Mouse (Mus musculus): ENCODE measurements at regions not wholly inside any gene's neighbourhood (a gene's known extent, or its start where the extent isn't known, plus 50 kb on each side); places are given as distances from the start of the nearest gene placed in this dataset.

GRCm38 (mm10) chr3:131772593-131772992 lies 208.0 kb downstream of the Papss1 start:
- Histone ChIP-seq H3K27me3 (ENCODE audit: insufficient read depth, poor library complexity, severe bottlenecking) (no peaks in the 10 kb centered on the region), H3K9me3 (no peaks in the 10 kb centered on the region), H3K27ac (no peak overlapping the region), H3K36me3 (no peaks in the 10 kb centered on the region), H3K4me3 (no peak overlapping the region), H3K4me1 (replicated peaks) (no peaks in the 10 kb centered on the region)
- DNase-seq (ENCODE audit: low spot score), result no peak
- WGBS, result 88% methylated on average over 5 of the region's 5 CpGs

GRCm38 (mm10) chr3:131775431-131775830 lies 210.9 kb downstream of the Papss1 start:
- no peak for DNase-seq (ENCODE audit: low spot score)
- H3K4me3 ChIP-seq, result no peak overlapping the region
- H3K27me3 ChIP-seq (ENCODE audit: insufficient read depth, poor library complexity, severe bottlenecking), result no peaks in the 10 kb centered on the region
- H3K9me3 ChIP-seq, result no peaks in the 10 kb centered on the region
- H3K27ac ChIP-seq, result no peak overlapping the region
- no peaks in the 10 kb centered on the region for H3K36me3 ChIP-seq
- no peaks in the 10 kb centered on the region for H3K4me1 ChIP-seq (replicated peaks)
- 81% methylated on average over 4 of the region's 4 CpGs for WGBS

GRCm38 (mm10) chr3:131776650-131777049 lies 212.1 kb downstream of the Papss1 start:
- Histone ChIP-seq H3K9me3 (no peaks in the 10 kb centered on the region), H3K36me3 (no peaks in the 10 kb centered on the region), H3K4me1 (replicated peaks) (no peaks in the 10 kb centered on the region), H3K27ac (no peak overlapping the region), H3K27me3 (ENCODE audit: insufficient read depth, poor library complexity, severe bottlenecking) (no peaks in the 10 kb centered on the region), H3K4me3 (no peak overlapping the region)
- WGBS, result 92% methylated on average over 2 of the region's 2 CpGs
- no peak for DNase-seq (ENCODE audit: low spot score)

GRCm38 (mm10) chr3:131779803-131780202 lies 215.2 kb downstream of the Papss1 start:
- Histone ChIP-seq H3K27ac (no peak overlapping the region), H3K27me3 (ENCODE audit: insufficient read depth, poor library complexity, severe bottlenecking) (no peaks in the 10 kb centered on the region), H3K4me1 (replicated peaks) (no peaks in the 10 kb centered on the region), H3K4me3 (no peak overlapping the region), H3K36me3 (no peaks in the 10 kb centered on the region), H3K9me3 (no peaks in the 10 kb centered on the region)
- no peak for DNase-seq (ENCODE audit: low spot score)
- 86% methylated on average over 7 of the region's 7 CpGs for WGBS

GRCm38 (mm10) chr3:131785524-131785923 lies 221.0 kb downstream of the Papss1 start:
- Histone ChIP-seq H3K9me3 (no peaks in the 10 kb centered on the region), H3K36me3 (no peaks in the 10 kb centered on the region), H3K4me1 (replicated peaks) (no peaks in the 10 kb centered on the region), H3K4me3 (no peak overlapping the region), H3K27ac (no peak overlapping the region), H3K27me3 (ENCODE audit: insufficient read depth, poor library complexity, severe bottlenecking) (no peaks in the 10 kb centered on the region)
- DNase-seq (ENCODE audit: low spot score), result no peak
- WGBS, result 91% methylated on average over 3 of the region's 3 CpGs

GRCm38 (mm10) chr3:131788321-131788720 lies 223.8 kb downstream of the Papss1 start:
- no peak for DNase-seq (ENCODE audit: low spot score)
- Histone ChIP-seq H3K4me1 (replicated peaks) (no peaks in the 10 kb centered on the region), H3K36me3 (no peaks in the 10 kb centered on the region), H3K9me3 (no peaks in the 10 kb centered on the region), H3K4me3 (no peak overlapping the region), H3K27ac (no peak overlapping the region), H3K27me3 (ENCODE audit: insufficient read depth, poor library complexity, severe bottlenecking) (no peaks in the 10 kb centered on the region)
- WGBS, result 82% methylated on average over 2 of the region's 2 CpGs

GRCm38 (mm10) chr3:131789177-131789576 lies 224.6 kb downstream of the Papss1 start:
- DNase-seq (ENCODE audit: low spot score), result no peak
- Histone ChIP-seq H3K9me3 (no peaks in the 10 kb centered on the region), H3K4me3 (no peak overlapping the region), H3K4me1 (replicated peaks) (no peaks in the 10 kb centered on the region), H3K36me3 (no peaks in the 10 kb centered on the region), H3K27me3 (ENCODE audit: insufficient read depth, poor library complexity, severe bottlenecking) (no peaks in the 10 kb centered on the region), H3K27ac (no peak overlapping the region)

- H3K36me3 ChIP-seq, result no peaks in the 10 kb centered on the region
- no peak for DNase-seq (ENCODE audit: low spot score)
- no peaks in the 10 kb centered on the region for H3K27me3 ChIP-seq (ENCODE audit: insufficient read depth, poor library complexity, severe bottlenecking)
- no peak overlapping the region for H3K4me3 ChIP-seq
- no peaks in the 10 kb centered on the region for H3K4me1 ChIP-seq (replicated peaks)
- 70% methylated on average over 1 of the region's 1 CpGs for WGBS
- H3K9me3 ChIP-seq, result no peaks in the 10 kb centered on the region
- H3K27ac ChIP-seq, result no peak overlapping the region
Observed at GRCm38 (mm10) chr3:131794056-131794455, 229.5 kb downstream of the Papss1 start.

- Histone ChIP-seq H3K27me3 (ENCODE audit: insufficient read depth, poor library complexity, severe bottlenecking) (no peaks in the 10 kb centered on the region), H3K36me3 (no peaks in the 10 kb centered on the region), H3K27ac (no peak overlapping the region), H3K4me1 (replicated peaks) (no peaks in the 10 kb centered on the region), H3K9me3 (no peaks in the 10 kb centered on the region), H3K4me3 (no peak overlapping the region)
- 80% methylated on average over 10 of the region's 10 CpGs for WGBS
- no peak for DNase-seq (ENCODE audit: low spot score)
Observed at GRCm38 (mm10) chr3:131795108-131796005, 230.8 kb downstream of the Papss1 start.

GRCm38 (mm10) chr3:131799774-131800173 lies 235.2 kb downstream of the Papss1 start:
- Histone ChIP-seq H3K36me3 (no peaks in the 10 kb centered on the region), H3K9me3 (no peaks in the 10 kb centered on the region), H3K27ac (no peak overlapping the region), H3K27me3 (ENCODE audit: insufficient read depth, poor library complexity, severe bottlenecking) (no peaks in the 10 kb centered on the region), H3K4me1 (replicated peaks) (no peaks in the 10 kb centered on the region), H3K4me3 (no peak overlapping the region)
- no peak for DNase-seq (ENCODE audit: low spot score)
- WGBS, result 91% methylated on average over 4 of the region's 4 CpGs

- no peaks in the 10 kb centered on the region for H3K4me1 ChIP-seq (replicated peaks)
- 73% methylated on average over 3 of the region's 3 CpGs for WGBS
- no peaks in the 10 kb centered on the region for H3K27me3 ChIP-seq (ENCODE audit: insufficient read depth, poor library complexity, severe bottlenecking)
- no peak for DNase-seq (ENCODE audit: low spot score)
- no peak overlapping the region for H3K4me3 ChIP-seq
- H3K36me3 ChIP-seq, result no peaks in the 10 kb centered on the region
- no peaks in the 10 kb centered on the region for H3K9me3 ChIP-seq
- H3K27ac ChIP-seq, result no peak overlapping the region
Observed at GRCm38 (mm10) chr3:131801551-131801950, 237.0 kb downstream of the Papss1 start.

GRCm38 (mm10) chr3:131802841-131803240 lies 238.3 kb downstream of the Papss1 start:
- Histone ChIP-seq H3K27ac (no peak overlapping the region), H3K4me1 (replicated peaks) (no peaks in the 10 kb centered on the region), H3K27me3 (ENCODE audit: insufficient read depth, poor library complexity, severe bottlenecking) (no peaks in the 10 kb centered on the region), H3K36me3 (no peaks in the 10 kb centered on the region), H3K4me3 (no peak overlapping the region), H3K9me3 (no peaks in the 10 kb centered on the region)
- DNase-seq (ENCODE audit: low spot score), result no peak
- 92% methylated on average over 7 of the region's 7 CpGs for WGBS

- no peaks in the 10 kb centered on the region for H3K36me3 ChIP-seq
- no peaks in the 10 kb centered on the region for H3K4me1 ChIP-seq (replicated peaks)
- 88% methylated on average over 8 of the region's 8 CpGs for WGBS
- no peak for DNase-seq (ENCODE audit: low spot score)
- H3K9me3 ChIP-seq, result no peaks in the 10 kb centered on the region
- H3K27me3 ChIP-seq (ENCODE audit: insufficient read depth, poor library complexity, severe bottlenecking), result no peaks in the 10 kb centered on the region
- no peak overlapping the region for H3K4me3 ChIP-seq
- H3K27ac ChIP-seq, result no peak overlapping the region
Observed at GRCm38 (mm10) chr3:131808127-131808526, 243.6 kb downstream of the Papss1 start.

GRCm38 (mm10) chr3:131812968-131813367 lies 248.4 kb downstream of the Papss1 start:
- WGBS, result 62% methylated on average over 6 of the region's 6 CpGs
- no peak for DNase-seq (ENCODE audit: low spot score)

More at GRCm38 (mm10) chr3:131812968-131813367, 248.4 kb downstream of the Papss1 start:
- Histone ChIP-seq H3K27ac (no peak overlapping the region), H3K4me1 (replicated peaks) (no peaks in the 10 kb centered on the region), H3K4me3 (no peak overlapping the region), H3K9me3 (no peaks in the 10 kb centered on the region), H3K36me3 (no peaks in the 10 kb centered on the region), H3K27me3 (ENCODE audit: insufficient read depth, poor library complexity, severe bottlenecking) (no peaks in the 10 kb centered on the region)

Data from hindbrain, embryonic 10.5 days (tissue).